ENCODE assay signal across 24 mouse cellular contexts in the genomic region with DNA sequence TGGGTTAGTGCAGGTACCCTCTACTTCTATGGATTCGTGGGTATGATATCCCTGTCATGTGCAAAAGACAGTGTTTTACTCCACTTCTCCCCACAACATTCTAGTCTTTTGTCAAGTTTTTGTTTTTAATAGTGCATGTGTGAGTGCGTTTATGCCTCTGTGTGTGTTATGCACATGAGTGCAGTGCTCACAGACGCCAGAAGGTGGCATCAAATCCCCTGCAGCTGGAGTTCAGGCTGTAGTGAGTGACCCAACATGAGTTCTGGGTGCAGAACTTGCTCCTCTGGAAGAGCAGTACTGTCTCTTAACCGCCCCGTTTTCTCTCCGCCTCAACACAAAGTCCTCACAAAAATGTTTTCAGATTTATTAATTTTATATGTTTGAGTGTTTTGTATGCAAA.
A peak's percentile ranks its signal among the peaks of the same experiment; 100 is the strongest.
DNase-seq lines count a peak whose midpoint lies in the region; ATAC-seq and TF ChIP-seq lines count a peak whose summit lies in the region.
"Had no signal": no experiment of that assay in that cellular context is flagged by ENCODE, and none has a peak within 500 bp of the region (broad histone marks: within the 10 kb centered on the region; RNA-seq: fewer than 3 reads in every experiment).

No protein-coding gene starts in this region.

- no peaks in the 10 kb centered on the region for H3K4me1 ChIP-seq in liver, embryonic 14.5 days (replicated peaks; ENCODE audit: control insufficient read depth in 2 of 2, insufficient read depth in 2 of 2, low read length in 1 of 2)
- H3K4me1 ChIP-seq in E14TG2a.4 (replicated peaks; ENCODE audit: low read depth, low read length) (no peaks in the 10 kb centered on the region), MEL (ENCODE audit: control insufficient read depth in 1 of 2, insufficient read depth in 2 of 2, low read length in 2 of 2) (no peaks in the 10 kb centered on the region)
- no peaks in the 10 kb centered on the region for H3K4me1 ChIP-seq in kidney, embryonic 16.5 days (ENCODE audit: insufficient read depth, low read length)
- H3K4me1 ChIP-seq: embryonic facial prominence, embryonic 15.5 days; forebrain, embryonic 10.5 days; heart, embryonic 12.5 days; hindbrain, embryonic 10.5 days; intestine, embryonic 15.5 days had no signal

- TF ChIP-seq POLR2A in MEL (IDR thresholded peaks at IDR 0.05; ENCODE audit: control insufficient read depth in 1 of 2, insufficient read depth in 1 of 2, low read depth in 1 of 2, low read length in 2 of 2, poor library complexity in 1 of 2): no peak

- H3K9ac ChIP-seq in liver, embryonic 14.5 days (replicated peaks): no peak overlapping the region
- H3K9ac ChIP-seq in MEL (ENCODE audit: control insufficient read depth, low read depth, low read length, poor library complexity, severe bottlenecking): no peak overlapping the region
- H3K9ac ChIP-seq in kidney, embryonic 16.5 days (replicated peaks; ENCODE audit: low read length): no peak overlapping the region
- H3K9ac ChIP-seq: embryonic facial prominence, embryonic 15.5 days; heart, embryonic 12.5 days; hindbrain, embryonic 14.5 days; intestine, embryonic 15.5 days had no signal

- H3K4me3 ChIP-seq in liver, embryonic 14.5 days (ENCODE audit: insufficient read depth in 1 of 2, low read depth in 2 of 2, low read length in 2 of 2): no peak overlapping the region
- H3K4me3 ChIP-seq in E14TG2a.4 (replicated peaks; ENCODE audit: low read length): no peak overlapping the region
- no peak overlapping the region for H3K4me3 ChIP-seq in MEL (ENCODE audit: control insufficient read depth in 1 of 2, insufficient read depth in 1 of 2, low read depth in 2 of 2, low read length in 2 of 2)
- no peak overlapping the region for H3K4me3 ChIP-seq in kidney, embryonic 16.5 days (ENCODE audit: low read length)
- H3K4me3 ChIP-seq: embryonic facial prominence, embryonic 15.5 days; erythroblast, embryonic 14.5 days; forebrain, embryonic 10.5 days; heart, embryonic 12.5 days; hindbrain, embryonic 10.5 days; intestine, embryonic 15.5 days had no signal

- TF ChIP-seq RAD21 in MEL (IDR thresholded peaks at IDR 0.05; ENCODE audit: low read depth, low read length): peak; percentile 1; the same call in 1 of the 2 replicates

- no peak for ATAC-seq in liver, embryonic 14.5 days (ENCODE audit: insufficient read depth)
- ATAC-seq in kidney, embryonic 16.5 days (ENCODE audit: low FRiP score, low TSS enrichment): no peak
- ATAC-seq in granulocyte monocyte progenitor cell, adult 5-6 weeks (replicated peaks; ENCODE audit: poor library complexity, severe bottlenecking): no peak
- ATAC-seq: CD4-positive, CD25-positive, alpha-beta regulatory T cell, adult 4 months; forebrain, embryonic 14.5 days; intestine, embryonic 15.5 days had no signal

- no peaks in the 10 kb centered on the region for H3K36me3 ChIP-seq in liver, embryonic 14.5 days (replicated peaks; ENCODE audit: control insufficient read depth, insufficient read depth, low read depth)
- H3K36me3 ChIP-seq in E14TG2a.4 (ENCODE audit: insufficient read depth, low read length) (no peaks in the 10 kb centered on the region), MEL (ENCODE audit: control insufficient read depth in 1 of 2, insufficient read depth in 2 of 2, low read length in 2 of 2) (no peaks in the 10 kb centered on the region)
- H3K36me3 ChIP-seq in kidney, embryonic 16.5 days (ENCODE audit: insufficient read depth, low read length): no peaks in the 10 kb centered on the region
- H3K36me3 ChIP-seq: embryonic facial prominence, embryonic 15.5 days; forebrain, embryonic 10.5 days; G1E; heart, embryonic 12.5 days; hindbrain, embryonic 10.5 days; intestine, embryonic 15.5 days had no signal

- WGBS in liver, embryonic 14.5 days (ENCODE audit: insufficient replicate concordance): 66% methylated on average over 6 of the region's 6 CpGs
- WGBS in kidney, embryonic 16.5 days: 92% methylated on average over 6 of the region's 6 CpGs

- no peaks in the 10 kb centered on the region for H3K27me3 ChIP-seq in liver, embryonic 14.5 days (ENCODE audit: control insufficient read depth, insufficient read depth, low read length)
- H3K27me3 ChIP-seq in E14TG2a.4 (ENCODE audit: insufficient read depth, low read length): no peaks in the 10 kb centered on the region
- no peaks in the 10 kb centered on the region for H3K27me3 ChIP-seq in MEL (ENCODE audit: control insufficient read depth in 1 of 2, insufficient read depth in 2 of 2, low read length in 2 of 2)
- no peaks in the 10 kb centered on the region for H3K27me3 ChIP-seq in kidney, embryonic 16.5 days (ENCODE audit: insufficient read depth, low read length)
- H3K27me3 ChIP-seq: embryonic facial prominence, embryonic 15.5 days; heart, embryonic 12.5 days; intestine, embryonic 15.5 days had no signal

- DNase-seq in liver, embryonic 14.5 days (ENCODE audit: low read depth in 3 of 3, low spot score in 3 of 3): no peak
- DNase-seq in liver (no peak), MEL (ENCODE audit: low read depth, low spot score) (peak; percentile 3)
- DNase-seq in kidney, adult 9 months: no peak
- DNase-seq: adrenal gland, adult 2 months; adrenal gland, postnatal 25 days; B cell, adult 2 months; cerebellum, adult 18-20 months; cerebellum, postnatal 10 days; embryo, embryonic 11 days; gastrocnemius, postnatal 36 days had no signal

- no peak overlapping the region for H3K4me2 ChIP-seq in liver, embryonic 14.5 days (ENCODE audit: low read depth)
- H3K4me2 ChIP-seq in kidney, embryonic 16.5 days (replicated peaks; ENCODE audit: low read depth, low read length): no peak overlapping the region
- H3K4me2 ChIP-seq: embryonic facial prominence, embryonic 15.5 days; heart, embryonic 12.5 days; hindbrain, embryonic 14.5 days; intestine, embryonic 15.5 days had no signal

- no peak overlapping the region for H3K27ac ChIP-seq in liver, embryonic 14.5 days
- no peak overlapping the region for H3K27ac ChIP-seq in MEL (ENCODE audit: control insufficient read depth, low read depth, low read length)
- H3K27ac ChIP-seq in kidney, embryonic 16.5 days (ENCODE audit: low read length): no peak overlapping the region
- H3K27ac ChIP-seq: embryonic facial prominence, embryonic 15.5 days; forebrain, embryonic 10.5 days; hindbrain, embryonic 10.5 days; hindbrain, embryonic 14.5 days; intestine, embryonic 15.5 days had no signal

- H3K79me2 ChIP-seq in MEL (ENCODE audit: control insufficient read depth, insufficient read depth, low read length, poor library complexity): no peaks in the 10 kb centered on the region

- 0 out of 2 replicates have a peak, but pooled peaks have one; percentile 14 for TF ChIP-seq CTCF in liver, embryonic 14.5 days (IDR thresholded peaks at IDR 0.05; ENCODE audit: low read depth)
- TF ChIP-seq CTCF in E14TG2a.4 (conservative IDR thresholded peaks at IDR 0.05; ENCODE audit: low read length) (peak; percentile 55), MEL (IDR thresholded peaks at IDR 0.05 in 2 of 3, conservative IDR thresholded peaks at IDR 0.05 in 1 of 3; ENCODE audit: control insufficient read depth in 1 of 3, insufficient read depth in 1 of 3, low read depth in 2 of 3, low read length in 3 of 3, poor library complexity in 1 of 3, severe bottlenecking in 1 of 3) (peak; percentile 17 to 28 (median 18); a peak in 3 of 6 replicates)

- TF ChIP-seq EP300 in liver, embryonic 14.5 days (IDR thresholded peaks at IDR 0.05; ENCODE audit: low read depth): no peak
- no peak for TF ChIP-seq EP300 in MEL (IDR thresholded peaks at IDR 0.05; ENCODE audit: low read depth in 1 of 2, low read length in 2 of 2)

- H3K9me3 ChIP-seq in liver, embryonic 14.5 days (ENCODE audit: control insufficient read depth, low read length): no peaks in the 10 kb centered on the region
- H3K9me3 ChIP-seq in E14TG2a.4 (ENCODE audit: low read length) (peaks cover 4% of the 10 kb centered on the region; the same call in 1 of the 2 replicates), MEL (replicated peaks; ENCODE audit: insufficient read depth, low read length) (no peaks in the 10 kb centered on the region)
- no peaks in the 10 kb centered on the region for H3K9me3 ChIP-seq in kidney, embryonic 16.5 days (ENCODE audit: low read length)
- H3K9me3 ChIP-seq: embryonic facial prominence, embryonic 15.5 days; forebrain, embryonic 10.5 days; G1E; hindbrain, embryonic 10.5 days; intestine, embryonic 15.5 days had no signal

TF ChIP-seq in MEL, 35 proteins besides CTCF, POLR2A, EP300 and RAD21:
- TF ChIP-seq SMC3 (IDR thresholded peaks at IDR 0.05; ENCODE audit: low read depth, low read length) (peak; percentile 17; the same call in 1 of the 2 replicates), USF2 (IDR thresholded peaks at IDR 0.05; ENCODE audit: borderline replicate concordance in 1 of 2, insufficient read depth in 1 of 2, low read depth in 1 of 2, low read length in 2 of 2) (no peak)
